27 mouse cellular contexts compared by ENCODE assay signal in genomic region chr9:5347381-5347780, GRCm38 (mm10). TPM values are rescaled to one million over a fixed set of nuclear protein-coding genes. Genes with fewer than 3 reads are reported as not detected.
DNase-seq lines count a peak whose midpoint lies in the region; ATAC-seq and TF ChIP-seq lines count a peak whose summit lies in the region.
"Had no signal": no experiment of that assay in that cellular context is flagged by ENCODE, and none has a peak within 500 bp of the region (broad histone marks: within the 10 kb centered on the region; RNA-seq: fewer than 3 reads in every experiment).

No protein-coding gene starts in this region.

- no peaks in the 10 kb centered on the region for H3K4me1 ChIP-seq in midbrain, embryonic 11.5 days (ENCODE audit: control insufficient read depth, insufficient read depth, low read length)
- H3K4me1 ChIP-seq in midbrain, embryonic 16.5 days (ENCODE audit: control insufficient read depth, insufficient read depth, low read length) = no peaks in the 10 kb centered on the region
- H3K4me1 ChIP-seq in MEL (ENCODE audit: control insufficient read depth in 1 of 2, insufficient read depth in 2 of 2, low read length in 2 of 2) = no peaks in the 10 kb centered on the region; a peak in 1 of 4 replicates
- H3K4me1 ChIP-seq in kidney, embryonic 16.5 days (ENCODE audit: insufficient read depth, low read length) = no peaks in the 10 kb centered on the region
- H3K4me1 ChIP-seq: embryonic facial prominence, embryonic 13.5 days; embryonic facial prominence, embryonic 15.5 days; forebrain, embryonic 10.5 days; forebrain, embryonic 12.5 days had no signal

- DNase-seq in gastrocnemius, adult 2 months = no peak
- no peak for DNase-seq in gastrocnemius, adult 18-20 months (ENCODE audit: low spot score)
- no peak for DNase-seq in midbrain, embryonic 11.5 days (ENCODE audit: low spot score, missing footprints)
- DNase-seq in MEL (ENCODE audit: low read depth, low spot score) = peak; percentile 64
- DNase-seq: adrenal gland, adult 2 months; adrenal gland, postnatal 10 days; adrenal gland, postnatal 25 days; B cell, adult 2 months; cerebellum, adult 11 months; cerebellum, adult 18-20 months; cerebellum, adult 8-10 months; cerebellum, adult 9-11 months; cerebellum, postnatal 14 days; cerebellum, postnatal 36 days; embryo, embryonic 11 days; forebrain, postnatal 0 days had no signal

- no peak for TF ChIP-seq POLR2A in MEL (IDR thresholded peaks at IDR 0.05; ENCODE audit: control insufficient read depth in 1 of 2, insufficient read depth in 1 of 2, low read depth in 1 of 2, low read length in 2 of 2, poor library complexity in 1 of 2)

- no peaks in the 10 kb centered on the region for H3K79me2 ChIP-seq in MEL (ENCODE audit: control insufficient read depth, insufficient read depth, low read length, poor library complexity)

- ATAC-seq in midbrain, embryonic 11.5 days (ENCODE audit: low FRiP score) = 0 out of 2 replicates have a peak, but pooled peaks have one; percentile 35
- ATAC-seq in midbrain, embryonic 16.5 days = no peak
- no peak for ATAC-seq in kidney, embryonic 16.5 days (ENCODE audit: low FRiP score, low TSS enrichment)
- ATAC-seq: CD4-positive, CD25-positive, alpha-beta regulatory T cell, adult 4 months; forebrain, embryonic 14.5 days; forebrain, postnatal 0 days had no signal

- H3K27me3 ChIP-seq in midbrain, embryonic 11.5 days (ENCODE audit: control insufficient read depth, insufficient read depth, low read length) = no peaks in the 10 kb centered on the region
- no peaks in the 10 kb centered on the region for H3K27me3 ChIP-seq in midbrain, embryonic 16.5 days (ENCODE audit: control insufficient read depth, insufficient read depth, low read depth, low read length)
- H3K27me3 ChIP-seq in MEL (ENCODE audit: control insufficient read depth in 1 of 2, insufficient read depth in 2 of 2, low read length in 2 of 2) = no peaks in the 10 kb centered on the region
- no peaks in the 10 kb centered on the region for H3K27me3 ChIP-seq in kidney, embryonic 16.5 days (ENCODE audit: insufficient read depth, low read length)
- H3K27me3 ChIP-seq: CH12.LX; embryonic facial prominence, embryonic 13.5 days; embryonic facial prominence, embryonic 15.5 days; forebrain, embryonic 12.5 days had no signal

- no peaks in the 10 kb centered on the region for H3K36me3 ChIP-seq in midbrain, embryonic 11.5 days (ENCODE audit: control insufficient read depth, insufficient read depth, low read length)
- no peaks in the 10 kb centered on the region for H3K36me3 ChIP-seq in midbrain, embryonic 16.5 days (ENCODE audit: control insufficient read depth, insufficient read depth, low read length)
- peaks cover 0 to 7% of the 10 kb centered on the region in 2 experiments; a peak in 2 of 4 replicates for H3K36me3 ChIP-seq in MEL (ENCODE audit: control insufficient read depth in 1 of 2, insufficient read depth in 2 of 2, low read length in 2 of 2)
- no peaks in the 10 kb centered on the region for H3K36me3 ChIP-seq in kidney, embryonic 16.5 days (ENCODE audit: insufficient read depth, low read length)
- H3K36me3 ChIP-seq: embryonic facial prominence, embryonic 13.5 days; embryonic facial prominence, embryonic 15.5 days; forebrain, embryonic 10.5 days; forebrain, embryonic 12.5 days; G1E had no signal

- peak in 1 of 2 experiments; percentile 48; a peak in 2 of 4 replicates for TF ChIP-seq EP300 in MEL (IDR thresholded peaks at IDR 0.05; ENCODE audit: low read depth in 1 of 2, low read length in 2 of 2)

- TF ChIP-seq RAD21 in MEL (IDR thresholded peaks at IDR 0.05; ENCODE audit: low read depth, low read length) = no peak

- no peak overlapping the region for H3K27ac ChIP-seq in gastrocnemius, adult 2 months
- no peak overlapping the region for H3K27ac ChIP-seq in midbrain, embryonic 11.5 days (ENCODE audit: low read depth, low read length)
- no peak overlapping the region for H3K27ac ChIP-seq in midbrain, embryonic 16.5 days (ENCODE audit: low read length)
- H3K27ac ChIP-seq in MEL (ENCODE audit: control insufficient read depth, low read depth, low read length) = no peak overlapping the region
- H3K27ac ChIP-seq in kidney, embryonic 16.5 days (ENCODE audit: low read length) = no peak overlapping the region
- H3K27ac ChIP-seq: embryonic facial prominence, embryonic 13.5 days; embryonic facial prominence, embryonic 15.5 days; forebrain, embryonic 10.5 days; forebrain, embryonic 12.5 days had no signal

- 82% methylated on average over 4 of the region's 4 CpGs for WGBS in midbrain, embryonic 11.5 days
- 88% methylated on average over 4 of the region's 4 CpGs for WGBS in midbrain, embryonic 16.5 days
- 75% methylated on average over 4 of the region's 4 CpGs for WGBS in kidney, embryonic 16.5 days

- H3K4me3 ChIP-seq in gastrocnemius, adult 2 months = peak overlapping the region; percentile 75
- no peak overlapping the region for H3K4me3 ChIP-seq in midbrain, embryonic 11.5 days (ENCODE audit: low read depth, low read length)
- H3K4me3 ChIP-seq in midbrain, embryonic 16.5 days (ENCODE audit: low read depth, low read length) = no peak overlapping the region
- no peak overlapping the region for H3K4me3 ChIP-seq in MEL (ENCODE audit: control insufficient read depth in 1 of 2, insufficient read depth in 1 of 2, low read depth in 2 of 2, low read length in 2 of 2)
- no peak overlapping the region for H3K4me3 ChIP-seq in kidney, embryonic 16.5 days (ENCODE audit: low read length)
- H3K4me3 ChIP-seq: embryonic facial prominence, embryonic 13.5 days; embryonic facial prominence, embryonic 15.5 days; erythroblast, embryonic 14.5 days; forebrain, embryonic 10.5 days; forebrain, embryonic 12.5 days had no signal

- no peak overlapping the region for H3K9ac ChIP-seq in midbrain, embryonic 11.5 days (ENCODE audit: low read length)
- no peak overlapping the region for H3K9ac ChIP-seq in midbrain, embryonic 16.5 days (ENCODE audit: low read depth, low read length)
- no peak overlapping the region for H3K9ac ChIP-seq in MEL (ENCODE audit: control insufficient read depth, low read depth, low read length, poor library complexity, severe bottlenecking)
- no peak overlapping the region for H3K9ac ChIP-seq in kidney, embryonic 16.5 days (replicated peaks; ENCODE audit: low read length)
- H3K9ac ChIP-seq: embryonic facial prominence, embryonic 13.5 days; embryonic facial prominence, embryonic 15.5 days; forebrain, embryonic 12.5 days; forebrain, postnatal 0 days had no signal

- TF ChIP-seq CTCF in gastrocnemius, adult 2 months (IDR thresholded peaks at IDR 0.05) = no peak
- no peak for TF ChIP-seq CTCF in MEL (IDR thresholded peaks at IDR 0.05 in 2 of 3, conservative IDR thresholded peaks at IDR 0.05 in 1 of 3; ENCODE audit: control insufficient read depth in 1 of 3, insufficient read depth in 1 of 3, low read depth in 2 of 3, low read length in 3 of 3, poor library complexity in 1 of 3, severe bottlenecking in 1 of 3)

- no peaks in the 10 kb centered on the region for H3K9me3 ChIP-seq in midbrain, embryonic 11.5 days (ENCODE audit: control insufficient read depth, low read length)
- H3K9me3 ChIP-seq in midbrain, embryonic 16.5 days (replicated peaks; ENCODE audit: control insufficient read depth, low read length, poor library complexity, severe bottlenecking) = no peaks in the 10 kb centered on the region
- H3K9me3 ChIP-seq in MEL (replicated peaks; ENCODE audit: insufficient read depth, low read length) = no peaks in the 10 kb centered on the region
- no peaks in the 10 kb centered on the region for H3K9me3 ChIP-seq in kidney, embryonic 16.5 days (ENCODE audit: low read length)
- H3K9me3 ChIP-seq: embryonic facial prominence, embryonic 13.5 days; embryonic facial prominence, embryonic 15.5 days; forebrain, embryonic 10.5 days; forebrain, embryonic 12.5 days; G1E had no signal

- intact Hi-C loops in gastrocnemius, adult 2 months (cut with DNase I) = no loop called here

- H3K4me2 ChIP-seq in midbrain, embryonic 11.5 days = no peak overlapping the region
- no peak overlapping the region for H3K4me2 ChIP-seq in midbrain, embryonic 16.5 days (ENCODE audit: low read length)
- no peak overlapping the region for H3K4me2 ChIP-seq in kidney, embryonic 16.5 days (replicated peaks; ENCODE audit: low read depth, low read length)
- H3K4me2 ChIP-seq: embryonic facial prominence, embryonic 13.5 days; embryonic facial prominence, embryonic 15.5 days; forebrain, embryonic 12.5 days had no signal

TF ChIP-seq in MEL, 35 proteins besides CTCF, POLR2A, EP300 and RAD21 (continues in another document):
- peak; percentile 40; the same call in 1 of the 2 replicates for TF ChIP-seq GATA1 (IDR thresholded peaks at IDR 0.05; ENCODE audit: low read depth, low read length)

RNA-seq across cellular contexts. Expression of gene Casp12, which starts 2.2 kb away (rescaled TPM):
- 1 to 10 TPM; 9.1 to 9.4 TPM for total RNA-seq in gastrocnemius, adult 2 months (2021)
- 1 to 10 TPM; 5.5 to 7.2 TPM for total RNA-seq in gastrocnemius, adult 18-20 months (2021)
- polyA plus RNA-seq in midbrain, embryonic 11.5 days (2014; fragmentation: Nextera tagmentation; extraction: Ambion mirVana) = 0.29 TPM in 1 of 2 replicates, not detected in the other
- polyA plus RNA-seq in midbrain, embryonic 16.5 days (2015; fragmentation: Nextera tagmentation; extraction: Ambion mirVana) = 0.63 and 0.78 TPM in 2 replicates
- total RNA-seq in MEL (2012; rRNA removed) = not detected in 2 replicates
- polyA plus RNA-seq in MEL (2012; ENCODE audit: insufficient read depth in 1 of 2, insufficient read length in 2 of 2, low read depth in 1 of 2, low replicate concordance in 2 of 2, missing spikeins in 1 of 2) = not detected
- 5.1 and 6.0 TPM in 2 replicates for polyA plus RNA-seq in kidney, embryonic 16.5 days (2015; fragmentation: Nextera tagmentation; extraction: Ambion mirVana)
- polyA plus RNA-seq: erythroblast, embryonic 14.5 days; forebrain, embryonic 10.5 days; forebrain, embryonic 12.5 days; G1E had no signal

RNA-seq across cellular contexts. Expression of gene Casp4, which starts 38.8 kb away (rescaled TPM):
- 1 to 10 TPM in 1 of 2 experiments, under 1 TPM in 1; 0.59 to 1.7 TPM for total RNA-seq in gastrocnemius, adult 2 months (2021)
- total RNA-seq in gastrocnemius, adult 18-20 months (2021) = 1 to 10 TPM in 1 of 2 experiments, under 1 TPM in 1; 0.84 to 1.8 TPM
- polyA plus RNA-seq in midbrain, embryonic 11.5 days (2014; fragmentation: Nextera tagmentation; extraction: Ambion mirVana) = 0.18 and 0.22 TPM in 2 replicates
- polyA plus RNA-seq in midbrain, embryonic 16.5 days (2015; fragmentation: Nextera tagmentation; extraction: Ambion mirVana) = 0.21 and 0.46 TPM in 2 replicates
- 0.62 and 1.1 TPM in 2 replicates for total RNA-seq in MEL (2012; rRNA removed)
- polyA plus RNA-seq in MEL (2012; ENCODE audit: insufficient read depth in 1 of 2, insufficient read length in 2 of 2, low read depth in 1 of 2, low replicate concordance in 2 of 2, missing spikeins in 1 of 2) = under 1 TPM in 1 of 2 experiments, not detected in 1; 0.11 TPM
- 3.8 and 4.2 TPM in 2 replicates for polyA plus RNA-seq in kidney, embryonic 16.5 days (2015; fragmentation: Nextera tagmentation; extraction: Ambion mirVana)
- total RNA-seq: G1E had no signal
- polyA plus RNA-seq: erythroblast, embryonic 14.5 days; forebrain, embryonic 10.5 days; G1E had no signal

RNA-seq across cellular contexts. Expression of gene Casp1, which starts 49.1 kb away (rescaled TPM):
- under 1 TPM; 0.15 to 0.36 TPM for total RNA-seq in gastrocnemius, adult 2 months (2021)
- under 1 TPM; 0.30 to 0.50 TPM for total RNA-seq in gastrocnemius, adult 18-20 months (2021)
- 1.1 and 1.2 TPM in 2 replicates for polyA plus RNA-seq in midbrain, embryonic 11.5 days (2014; fragmentation: Nextera tagmentation; extraction: Ambion mirVana)
- 0.51 and 0.68 TPM in 2 replicates for polyA plus RNA-seq in midbrain, embryonic 16.5 days (2015; fragmentation: Nextera tagmentation; extraction: Ambion mirVana)
- total RNA-seq in MEL (2012; rRNA removed) = 0.73 and 1.4 TPM in 2 replicates
- under 1 TPM in 1 of 2 experiments, not detected in 1; 0.17 TPM for polyA plus RNA-seq in MEL (2012; ENCODE audit: insufficient read depth in 1 of 2, insufficient read length in 2 of 2, low read depth in 1 of 2, low replicate concordance in 2 of 2, missing spikeins in 1 of 2)
- polyA plus RNA-seq in kidney, embryonic 16.5 days (2015; fragmentation: Nextera tagmentation; extraction: Ambion mirVana) = 0.91 and 0.99 TPM in 2 replicates
- total RNA-seq: G1E had no signal
- polyA plus RNA-seq: adrenal gland, adult 2 months; erythroblast, embryonic 14.5 days; G1E had no signal
